Mouse (Mus musculus): Measurements from ENCODE around the gene Hoxb4.

The Hoxb4 gene

DNA sequence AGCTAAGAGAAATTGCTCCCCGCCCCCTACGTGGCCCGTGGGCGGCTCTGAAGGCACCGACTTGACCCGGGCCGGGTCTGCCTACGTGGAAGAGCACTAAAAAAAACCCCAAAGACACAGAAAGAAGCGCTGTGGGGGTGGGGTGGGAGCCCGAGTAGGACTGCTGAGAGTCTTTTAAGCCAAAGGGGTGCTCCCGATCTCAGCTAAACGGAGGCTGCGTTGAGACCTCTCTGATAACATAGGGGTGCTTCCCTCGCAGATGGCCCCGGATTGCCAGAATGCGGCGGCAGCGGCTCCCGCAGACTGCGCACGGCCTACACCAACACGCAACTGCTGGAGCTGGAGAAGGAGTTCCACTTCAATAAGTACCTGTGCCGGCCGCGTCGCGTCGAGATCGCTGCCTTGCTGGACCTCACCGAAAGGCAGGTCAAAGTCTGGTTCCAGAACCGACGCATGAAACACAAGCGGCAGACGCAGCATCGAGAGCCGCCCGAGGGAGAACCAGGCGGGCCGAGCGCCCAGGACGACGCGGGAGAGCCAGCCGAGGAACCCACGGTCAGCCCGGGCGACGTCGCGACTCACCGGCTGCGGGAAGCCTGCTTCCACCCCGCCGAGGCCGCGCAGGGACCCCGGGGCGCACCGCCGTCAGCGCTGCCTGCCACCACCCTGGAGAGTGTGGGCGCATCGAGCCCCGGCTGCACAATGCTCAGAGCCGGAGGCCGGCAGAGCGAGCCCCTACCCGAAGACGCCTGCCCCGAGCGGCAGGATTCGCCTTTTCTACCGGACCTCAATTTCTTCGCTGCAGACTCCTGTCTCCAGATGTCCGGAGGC, 34.8 kb downstream of the Hoxb4 start:
- no peak for DNase-seq

DNA sequence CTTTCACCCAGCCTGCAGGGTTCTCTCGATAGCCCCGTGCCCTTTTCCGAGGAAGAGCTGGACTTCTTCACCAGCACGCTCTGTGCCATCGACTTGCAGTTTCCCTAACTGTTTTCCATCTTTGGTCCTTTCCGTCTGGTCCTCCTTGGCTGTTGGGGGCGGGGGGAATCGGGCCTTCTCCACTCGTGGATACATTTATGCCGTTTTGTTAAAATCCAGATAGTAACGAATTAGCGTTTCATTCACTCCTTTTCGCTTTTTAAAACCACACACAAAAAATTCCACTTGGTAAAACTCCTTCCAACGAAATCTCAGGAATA, 35.4 kb downstream of the Hoxb4 start:
- DNase-seq: no peak

DNA sequence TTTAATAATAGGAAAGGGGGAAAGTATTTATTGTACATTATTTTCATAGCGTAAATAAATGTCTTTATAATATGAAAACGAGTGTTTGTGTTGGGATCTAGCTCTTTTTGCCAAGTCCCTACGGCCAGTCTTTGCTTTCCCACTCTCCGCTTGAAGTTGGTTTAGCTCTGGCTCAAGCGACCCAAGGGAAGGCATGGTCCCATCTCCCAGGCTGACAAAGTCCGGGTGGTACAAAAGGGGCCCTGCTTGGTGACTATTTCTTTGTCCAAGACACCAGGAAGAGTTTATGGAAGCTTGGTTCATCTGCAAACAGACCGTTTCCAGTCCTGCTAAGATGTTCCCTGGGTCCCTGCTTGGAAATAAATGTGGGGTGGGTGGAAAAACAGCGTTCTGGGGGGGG, 35.9 kb downstream of the Hoxb4 start:
- no peak for DNase-seq

DNA sequence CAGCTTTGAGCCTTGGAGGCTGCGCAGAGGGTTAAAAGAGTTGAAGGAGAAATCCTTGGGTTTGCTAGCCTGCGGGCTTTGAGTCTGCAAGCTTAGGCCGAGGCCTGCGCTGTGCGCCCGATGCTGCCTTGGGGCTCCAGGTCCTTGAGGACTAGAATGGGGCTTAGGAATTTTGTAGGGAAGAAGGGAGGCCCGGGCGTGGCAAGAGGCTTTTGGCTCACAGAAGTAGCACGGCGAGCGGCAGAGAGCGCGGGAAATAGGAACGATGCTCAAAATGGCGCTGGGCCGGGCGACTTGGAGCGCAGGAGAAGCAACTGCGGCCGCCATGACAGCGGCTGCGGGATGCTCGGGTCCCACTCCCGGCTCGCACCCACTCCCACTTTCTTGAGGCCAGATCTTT, 36.3 kb downstream of the Hoxb4 start:
- DNase-seq: no peak

DNA sequence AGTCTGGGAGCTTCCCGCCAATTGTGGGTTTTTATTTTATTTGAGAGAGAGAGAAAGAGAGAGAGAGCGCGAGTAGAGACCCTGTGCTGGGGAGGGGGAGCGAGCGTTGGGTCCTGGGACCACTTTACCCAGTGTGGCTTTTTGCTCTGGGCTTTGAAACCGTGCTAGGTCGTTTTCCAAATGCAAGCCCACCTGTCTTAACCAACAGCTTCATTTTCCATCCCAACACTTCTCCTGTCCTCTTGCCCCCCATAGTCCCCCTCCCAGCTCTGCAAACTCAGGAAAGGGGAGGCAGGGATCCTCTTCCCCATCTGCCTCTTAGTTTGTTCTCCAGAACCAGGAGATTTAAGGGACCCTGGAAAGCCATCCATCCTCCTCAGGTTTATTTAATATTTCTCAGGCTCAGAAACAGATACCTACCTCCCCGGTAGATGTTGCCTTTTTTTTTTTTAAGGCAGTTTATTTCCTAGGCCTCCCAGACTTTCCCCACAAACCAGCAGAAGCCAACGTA, 36.8 kb downstream of the Hoxb4 start:
- DNase-seq: no peak

DNA sequence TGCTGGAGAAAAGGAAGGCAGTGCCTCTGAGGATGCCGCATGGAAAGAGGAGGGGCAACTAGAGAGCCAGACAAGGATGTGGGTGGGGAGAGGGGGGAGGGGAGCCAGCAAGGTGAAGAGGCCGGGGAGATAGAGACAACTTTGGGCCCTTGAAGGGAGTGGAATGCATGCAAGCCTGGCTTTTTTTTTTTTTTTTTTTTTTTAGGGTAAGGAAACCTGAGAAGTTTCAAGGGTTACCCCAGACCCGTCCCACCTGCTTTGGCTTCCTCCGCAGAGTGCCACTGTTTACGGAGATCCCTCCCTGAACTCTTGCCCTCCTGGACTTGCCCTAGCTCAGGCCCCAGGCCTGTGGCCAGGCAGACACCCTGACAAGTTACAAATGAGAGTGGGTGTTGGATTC, 45.7 kb downstream of the Hoxb4 start:
- DNase-seq: no peak

DNA sequence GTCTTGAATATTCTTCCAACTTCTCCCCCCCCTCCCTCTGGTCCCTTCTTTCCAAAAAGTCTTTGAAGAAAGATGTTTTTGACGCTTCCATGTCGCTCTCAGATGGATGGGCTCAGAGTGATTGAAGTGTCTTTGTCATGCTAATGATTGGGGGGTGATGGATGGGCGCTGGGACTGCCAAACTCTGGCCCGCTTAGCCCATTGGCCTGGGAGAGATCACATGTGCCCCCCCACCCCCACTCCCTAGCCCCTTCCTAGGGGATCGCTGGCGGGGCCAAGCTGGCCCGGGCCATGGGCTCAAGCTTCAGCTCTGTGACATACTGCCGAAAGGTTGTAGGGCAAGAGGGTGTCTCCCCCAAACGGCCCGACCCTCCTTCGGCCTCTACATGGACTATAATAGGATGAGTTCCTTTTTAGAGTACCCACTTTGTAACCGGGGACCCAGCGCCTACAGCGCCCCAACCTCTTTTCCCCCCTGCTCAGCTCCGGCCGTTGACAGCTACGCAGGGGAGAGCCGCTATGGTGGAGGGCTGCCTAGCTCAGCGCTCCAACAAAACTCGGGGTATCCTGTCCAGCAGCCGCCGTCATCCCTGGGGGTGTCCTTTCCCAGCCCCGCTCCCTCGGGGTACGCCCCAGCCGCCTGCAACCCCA, 47.5 kb downstream of the Hoxb4 start, which contains the start of gene Hoxb1:
TSS of gene Hoxb1 (plus strand) at position 312 of the 651 bp plus-strand sequence.
- DNase-seq: no peak

DNA sequence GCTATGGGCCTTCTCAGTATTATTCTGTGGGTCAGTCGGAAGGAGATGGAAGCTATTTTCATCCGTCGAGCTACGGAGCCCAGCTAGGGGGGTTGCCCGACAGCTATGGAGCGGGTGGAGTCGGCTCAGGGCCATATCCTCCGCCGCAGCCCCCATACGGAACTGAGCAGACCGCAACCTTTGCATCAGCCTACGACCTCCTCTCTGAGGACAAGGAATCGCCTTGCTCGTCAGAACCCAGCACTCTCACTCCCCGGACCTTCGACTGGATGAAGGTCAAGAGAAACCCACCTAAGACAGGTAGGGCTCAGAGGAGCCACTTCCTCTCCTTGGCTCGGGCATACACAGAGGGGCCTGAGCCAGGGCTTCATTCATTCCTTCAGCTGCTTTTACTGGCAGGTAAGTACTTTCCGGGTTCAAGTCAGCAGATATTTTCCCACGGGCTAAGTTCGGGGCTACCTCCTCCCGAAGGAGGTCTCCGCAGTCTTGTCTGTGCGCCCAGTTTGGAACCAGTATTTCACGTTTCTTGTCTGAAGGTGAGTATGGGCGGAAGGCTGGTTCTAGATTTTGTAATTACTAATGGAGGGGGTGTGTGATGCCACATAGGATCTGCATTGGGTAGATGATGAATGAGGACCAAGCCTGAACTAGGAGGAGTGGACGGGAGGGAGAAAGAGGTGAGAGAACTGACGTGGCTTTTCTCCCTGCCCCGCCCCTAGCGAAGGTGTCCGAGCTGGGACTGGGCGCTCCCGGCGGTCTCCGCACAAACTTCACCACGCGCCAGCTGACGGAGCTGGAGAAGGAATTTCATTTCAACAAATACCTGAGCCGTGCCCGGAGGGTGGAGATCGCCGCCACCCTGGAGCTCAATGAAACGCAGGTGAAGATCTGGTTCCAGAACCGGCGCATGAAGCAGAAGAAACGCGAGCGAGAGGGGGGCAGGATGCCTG, 48.3 kb downstream of the Hoxb4 start:
- DNase-seq: no peak

DNA sequence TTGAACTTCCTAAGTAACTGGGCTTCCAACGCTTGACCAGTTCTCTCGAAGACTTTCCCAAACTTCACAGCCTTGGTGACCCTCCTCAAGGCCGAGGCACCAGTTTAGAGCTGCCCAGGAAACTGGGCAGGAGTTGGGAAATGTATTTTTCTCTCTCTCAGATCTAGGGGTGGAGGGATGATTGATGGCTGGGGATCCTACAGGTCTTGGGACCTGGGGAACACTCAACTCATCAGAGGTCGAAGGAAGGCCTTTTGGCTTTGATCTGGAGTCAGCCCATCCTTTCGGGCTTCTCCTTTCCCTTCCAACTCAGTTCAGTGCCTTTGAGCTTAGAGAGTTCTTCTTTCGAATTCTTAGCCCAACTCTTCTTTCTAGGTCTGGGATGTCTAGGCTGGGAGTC, 49.1 kb downstream of the Hoxb4 start:
- no peak for DNase-seq

DNA sequence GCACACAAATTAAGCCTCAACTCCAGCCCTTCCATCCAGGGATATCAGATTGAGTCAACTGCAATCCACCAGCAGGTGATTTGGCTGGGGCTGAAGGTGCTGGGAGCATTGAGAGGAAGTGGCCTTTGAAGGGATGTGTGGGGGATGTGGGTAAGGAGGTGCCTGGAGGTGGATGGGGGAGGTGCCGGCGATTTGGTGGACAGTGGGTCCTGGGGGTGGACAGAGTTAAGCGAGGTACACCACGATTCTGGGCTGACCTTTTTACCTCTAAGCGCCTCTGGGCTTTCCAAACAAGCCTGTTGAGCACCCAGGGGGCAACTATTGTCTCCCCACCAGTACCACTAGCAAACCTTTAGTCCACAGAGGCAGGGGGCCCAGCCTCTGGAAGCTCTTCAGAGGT, 50.6 kb downstream of the Hoxb4 start:
- DNase-seq: no peak

DNA sequence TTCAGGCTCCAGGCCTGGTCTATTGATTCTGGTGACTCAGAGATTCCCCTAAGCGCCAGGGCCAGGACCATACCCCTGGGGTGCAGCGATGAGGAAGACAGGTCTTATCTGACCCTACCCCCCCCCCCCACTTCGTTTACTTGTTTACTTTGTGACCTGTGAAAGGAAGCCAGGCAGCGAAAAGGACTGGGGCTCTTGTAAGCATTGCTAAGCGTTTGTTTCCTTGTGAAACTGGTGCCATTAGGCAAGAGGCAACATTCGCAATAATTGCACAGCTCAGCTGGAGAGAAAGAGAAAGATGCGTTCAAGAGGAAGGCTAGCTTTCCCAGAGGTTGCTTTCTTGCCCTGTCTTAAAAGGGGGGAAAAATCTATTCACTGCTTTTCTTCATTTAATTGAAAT, 51.1 kb downstream of the Hoxb4 start:
- no peak for DNase-seq
